Comparison of ENCODE assay signal across 15 mouse cellular contexts in the genomic region with DNA sequence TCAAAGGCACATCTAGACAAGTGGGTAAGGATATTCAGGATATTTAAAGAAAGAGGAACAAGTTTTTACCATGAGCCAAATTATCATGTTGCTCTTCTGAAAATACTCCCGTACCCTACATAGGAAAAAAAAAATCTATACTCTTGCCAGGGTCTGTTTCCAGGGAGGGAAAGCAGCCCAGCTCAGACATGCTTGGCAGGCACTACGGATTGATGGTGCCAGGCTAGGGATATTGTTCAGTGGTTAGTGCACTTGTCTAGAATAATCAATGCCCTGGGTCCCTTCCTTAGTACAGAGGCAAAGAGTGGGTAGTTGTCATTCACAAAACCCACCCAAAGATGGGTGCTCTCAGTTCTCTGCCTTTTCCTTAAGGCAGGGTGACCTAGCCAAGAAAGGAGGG.
"Had no signal": no experiment of that assay in that cellular context is flagged by ENCODE, and none has a peak within 500 bp of the region (broad histone marks: within the 10 kb centered on the region; RNA-seq: fewer than 3 reads in every experiment).

No protein-coding gene starts in this region.

- H3K4me2 ChIP-seq: limb, embryonic 12.5 days; liver, embryonic 13.5 days; lung, embryonic 15.5 days; midbrain, embryonic 12.5 days had no signal

- H3K27ac ChIP-seq: layer of hippocampus, adult 2 months; limb, embryonic 12.5 days; liver, embryonic 13.5 days; lung, embryonic 15.5 days; macrophage; midbrain, embryonic 12.5 days had no signal

- H3K4me1 ChIP-seq: megakaryocyte, embryonic 14.5 days had no signal

- H3K9me3 ChIP-seq: limb, embryonic 12.5 days; liver, embryonic 13.5 days; lung, embryonic 15.5 days; midbrain, embryonic 12.5 days had no signal

- DNase-seq: kidney, postnatal 10 days; kidney, postnatal 4 days; liver; liver, embryonic 13.5 days; liver, postnatal 0 days; lung, postnatal 14 days; thymus, adult 18-20 months; thymus, postnatal 14 days had no signal

- H3K4me3 ChIP-seq: layer of hippocampus, adult 2 months; limb, embryonic 12.5 days; liver, embryonic 13.5 days; lung, embryonic 15.5 days; megakaryocyte, embryonic 14.5 days; midbrain, embryonic 12.5 days had no signal

- H3K36me3 ChIP-seq: limb, embryonic 12.5 days; liver, embryonic 13.5 days; lung, embryonic 15.5 days; midbrain, embryonic 12.5 days had no signal

- H3K9ac ChIP-seq: limb, embryonic 12.5 days; liver, embryonic 13.5 days; liver, postnatal 0 days; lung, embryonic 15.5 days; midbrain, embryonic 12.5 days had no signal

- ATAC-seq: liver, postnatal 0 days; midbrain, embryonic 16.5 days had no signal

- H3K27me3 ChIP-seq: limb, embryonic 12.5 days; liver, embryonic 13.5 days; lung, embryonic 15.5 days; megakaryocyte, embryonic 14.5 days; midbrain, embryonic 12.5 days had no signal
